ENCODE assay signal across 11 mouse cellular contexts in the genomic region with DNA sequence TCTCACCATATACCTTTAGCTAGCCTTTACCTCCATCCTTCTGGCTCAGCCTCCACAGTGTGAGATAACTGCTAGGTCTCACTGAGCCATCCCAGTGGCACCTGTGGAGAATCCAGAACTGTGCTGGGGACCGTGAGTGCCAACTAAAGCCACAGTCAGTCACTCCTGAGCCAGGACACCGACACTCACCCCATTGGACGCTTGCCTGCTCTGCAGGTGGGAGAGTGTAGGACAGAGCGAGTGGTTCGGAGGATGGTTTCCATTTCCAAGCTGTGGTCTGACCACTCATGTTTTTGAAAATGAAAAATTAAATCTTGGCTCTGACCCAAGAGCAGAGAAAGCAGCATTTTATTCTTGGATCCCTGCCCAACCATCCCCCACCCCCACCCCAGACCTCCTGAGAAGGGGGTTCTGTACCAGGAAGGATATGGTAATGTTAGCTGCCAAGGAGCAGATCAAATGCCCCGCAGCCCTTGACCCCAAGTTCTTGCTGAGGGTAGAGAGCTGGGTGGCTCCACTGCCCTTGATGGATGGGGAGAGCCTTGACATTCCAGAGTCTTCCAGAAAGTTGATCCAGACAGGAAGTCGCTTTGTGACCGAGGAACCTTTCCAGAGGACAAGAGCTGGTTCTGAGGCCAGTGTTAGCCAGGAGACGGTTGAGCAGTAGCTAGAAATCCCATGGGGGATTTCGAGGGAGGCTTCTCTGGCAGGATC.
DNase-seq lines count a peak whose midpoint lies in the region; ATAC-seq and TF ChIP-seq lines count a peak whose summit lies in the region.
"Had no signal": no experiment of that assay in that cellular context is flagged by ENCODE, and none has a peak within 500 bp of the region (broad histone marks: within the 10 kb centered on the region; RNA-seq: fewer than 3 reads in every experiment).

No protein-coding gene starts in this region.

- intact Hi-C loops in left cerebral cortex, postnatal 10 days (cut with DNase I), result no loop called here
- intact Hi-C loops in left cerebral cortex, postnatal 4 days (cut with DNase I), result no loop called here

- H3K79me2 ChIP-seq in liver, adult 2 months (ENCODE audit: control insufficient read depth, insufficient read depth, low read length), result no peaks in the 10 kb centered on the region

- WGBS in liver, adult 2 months, result 55% methylated on average over 10 of the region's 10 CpGs
- 51% methylated on average over 10 of the region's 10 CpGs for WGBS in liver, embryonic 11.5 days

- no peaks in the 10 kb centered on the region for H3K4me1 ChIP-seq in liver, adult 2 months (ENCODE audit: control insufficient read depth, insufficient read depth, low read length)
- no peaks in the 10 kb centered on the region for H3K4me1 ChIP-seq in liver, embryonic 11.5 days (replicated peaks; ENCODE audit: control insufficient read depth, insufficient read depth, low read length)

- TF ChIP-seq POLR2A in liver, adult 2 months (IDR thresholded peaks at IDR 0.05; ENCODE audit: extremely low read depth, insufficient read depth, low read length), result no peak

- H3K27me3 ChIP-seq in liver, adult 2 months (ENCODE audit: control insufficient read depth, insufficient read depth, low read length), result no peaks in the 10 kb centered on the region
- no peaks in the 10 kb centered on the region for H3K27me3 ChIP-seq in liver, embryonic 11.5 days (replicated peaks; ENCODE audit: control insufficient read depth, insufficient read depth, low read length)
- H3K27me3 ChIP-seq: stomach, embryonic 15.5 days had no signal

- peak; percentile 10 for DNase-seq in liver, adult 2 months (ENCODE audit: extremely low read depth, low read depth, low spot score)
- no peak for DNase-seq in liver, embryonic 11.5 days (ENCODE audit: low spot score)
- DNase-seq in adrenal gland, adult 8-10 months, result peak; percentile 72
- DNase-seq in cerebellum, adult 9-11 months, result peak; percentile 36
- peak; percentile 34 for DNase-seq in kidney, postnatal 10 days
- DNase-seq in left cerebral cortex, postnatal 10 days (ENCODE audit: extremely low spot score in 1 of 2, low spot score in 2 of 2), result no peak
- no peak for DNase-seq in testis, postnatal 14 days (ENCODE audit: low spot score)
- DNase-seq in left cerebral cortex, postnatal 4 days, result no peak

- no peaks in the 10 kb centered on the region for H3K9me3 ChIP-seq in liver, embryonic 11.5 days (ENCODE audit: control insufficient read depth, low read length)
- H3K9me3 ChIP-seq: stomach, embryonic 15.5 days had no signal

- ATAC-seq in liver, embryonic 11.5 days (replicated peaks; ENCODE audit: low FRiP score), result no peak
- ATAC-seq: CD4-positive, CD25-positive, alpha-beta regulatory T cell, adult 4 months; intestine, postnatal 0 days had no signal

- no peak for TF ChIP-seq CTCF in liver, adult 2 months (IDR thresholded peaks at IDR 0.05; ENCODE audit: low read depth, low read length)

- H3K4me3 ChIP-seq in liver, adult 2 months (ENCODE audit: insufficient read depth, low read depth, low read length), result no peak overlapping the region
- H3K4me3 ChIP-seq in liver, embryonic 11.5 days (ENCODE audit: low read depth, low read length), result no peak overlapping the region
- H3K4me3 ChIP-seq: stomach, embryonic 15.5 days had no signal

- no peak overlapping the region for H3K4me2 ChIP-seq in liver, embryonic 11.5 days
- H3K4me2 ChIP-seq: stomach, embryonic 15.5 days had no signal

- H3K27ac ChIP-seq in liver, adult 2 months (replicated peaks; ENCODE audit: insufficient read depth, low read depth, low read length), result no peak overlapping the region
- no peak overlapping the region for H3K27ac ChIP-seq in liver, embryonic 11.5 days (ENCODE audit: low read depth, low read length)
- H3K27ac ChIP-seq: stomach, embryonic 15.5 days had no signal

- H3K9ac ChIP-seq in liver, adult 2 months (ENCODE audit: low read depth, low read length), result no peak overlapping the region
- H3K9ac ChIP-seq in liver, embryonic 11.5 days (ENCODE audit: low read depth, low read length), result no peak overlapping the region
- H3K9ac ChIP-seq: stomach, embryonic 15.5 days had no signal

- no peaks in the 10 kb centered on the region for H3K36me3 ChIP-seq in liver, adult 2 months (ENCODE audit: control insufficient read depth, insufficient read depth, low read length)
- H3K36me3 ChIP-seq in liver, embryonic 11.5 days (ENCODE audit: control insufficient read depth, insufficient read depth, low read length), result no peaks in the 10 kb centered on the region
- H3K36me3 ChIP-seq: stomach, embryonic 15.5 days had no signal

Comparison
In these comparisons a context has a peak if more than half of its experiments do, and no peak if none do; other contexts are left out.
1. DNase-seq: peak in liver, adult 2 months (single experiment), adrenal gland, adult 8-10 months (single experiment), cerebellum, adult 9-11 months (single experiment) and kidney, postnatal 10 days (single experiment); none in liver, embryonic 11.5 days (single experiment), left cerebral cortex, postnatal 10 days (0 of 2), testis, postnatal 14 days (single experiment) and left cerebral cortex, postnatal 4 days (single experiment).